Mouse (Mus musculus) limb, embryonic 11.5 days (tissue): ENCODE results near the gene Uox. TPM values are rescaled to one million over a fixed set of nuclear protein-coding genes. Genes with fewer than 3 reads are reported as not detected.

Experiments used
- ATAC-seq: fragments of 200-750 bp; cut with Nextera tagmentation; 2 replicates; pipeline ENCODE4 v1.8.0; 2017; ENCODE audit warnings: low read depth; ENCODE audit not compliant: insufficient number of reproducible peaks, low FRiP score, low TSS enrichment
- DNase-seq: peaks from one replicate; pipeline ENCODE4 v3.0.0-alpha.2; 2015; ENCODE audit warnings: low spot score
- H3K27ac ChIP-seq: fragments of 300-500 bp; sonication (generic); replicated peaks from 2 replicates; pipeline ENCODE4 v1.5.1; 2014; ENCODE audit warnings: low read depth, mild to moderate bottlenecking, low read length
- H3K27me3 ChIP-seq: fragments of 300-500 bp; sonication (generic); 2 replicates; pipeline ENCODE4 v1.6.1; 2014; ENCODE audit warnings: mild to moderate bottlenecking, low read length, mixed read lengths; ENCODE audit not compliant: control insufficient read depth, insufficient read depth
- H3K36me3 ChIP-seq: fragments of 300-500 bp; sonication (generic); 2 replicates; pipeline ENCODE4 v1.6.1; 2014; ENCODE audit warnings: mild to moderate bottlenecking, low read length, moderate library complexity, mixed read lengths; ENCODE audit not compliant: control insufficient read depth, insufficient read depth
- H3K4me1 ChIP-seq: fragments of 300-500 bp; sonication (generic); 2 replicates; pipeline ENCODE4 v1.6.1; 2014; ENCODE audit warnings: low read length, mixed read lengths; ENCODE audit not compliant: control insufficient read depth, insufficient read depth
- H3K4me2 ChIP-seq: fragments of 300-500 bp; sonication (generic); 2 replicates; pipeline ENCODE4 v1.6.1; 2014; ENCODE audit warnings: low read depth, mild to moderate bottlenecking, moderate library complexity; ENCODE audit not compliant: severe bottlenecking
- H3K4me3 ChIP-seq: fragments of 300-500 bp; sonication (generic); 2 replicates; pipeline ENCODE4 v1.5.1; 2014; ENCODE audit warnings: low read depth, low read length
- H3K9ac ChIP-seq: fragments of 300-500 bp; sonication (generic); 2 replicates; pipeline ENCODE4 v1.6.1; 2014; ENCODE audit warnings: mild to moderate bottlenecking, low read length
- H3K9me3 ChIP-seq: fragments of 300-500 bp; sonication (generic); 2 replicates; pipeline ENCODE4 v1.6.1; 2016; ENCODE audit warnings: low read length; ENCODE audit not compliant: control insufficient read depth
- WGBS: fragments of 180-500 bp; shearing (Covaris S2); extraction: QIAGEN DNeasy Blood & Tissue Kit; methylation state at CpG from one replicate; pipeline ENCODE4 v1.1.7; 2014; 5-methylcytosine and 5-hydroxymethylcytosine counted together
- polyA plus RNA-seq: library from polyadenylated mRNA; unstranded; fragments of >200 nt; fragmentation: Nextera tagmentation; extraction: Ambion mirVana; gene quantifications from 2 replicates; pipeline ENCODE4 v1.2.1, GENCODE M21; 2014

The Uox gene
- polyA plus RNA-seq, 1 experiment from 2014 or later, result not detected

DNA sequence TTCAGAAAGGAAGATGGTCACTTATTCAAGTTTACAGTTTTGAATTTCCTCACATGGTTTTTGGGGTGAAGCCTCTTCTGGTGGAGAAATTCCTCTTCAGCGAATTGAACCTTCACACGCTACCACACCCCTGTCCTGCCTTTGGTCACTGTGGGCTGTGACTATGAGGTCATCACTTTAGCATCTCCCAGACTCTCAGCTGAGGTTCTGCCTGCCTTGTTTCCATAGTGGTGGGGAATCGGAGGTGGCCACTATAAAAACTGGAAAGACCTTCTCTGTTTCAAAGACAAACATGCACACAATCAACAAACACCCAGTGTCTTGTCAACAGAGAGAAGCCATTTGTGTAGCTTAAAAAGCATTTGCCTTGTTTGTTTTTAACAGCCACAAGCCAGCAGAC is 81.0 kb downstream of the Uox start, which contains the start of gene 4930503B20Rik:
Gene 4930503B20Rik (minus strand): TSS at position 101 of the 400 bp plus-strand sequence.
- DNase-seq, result no peak
- H3K9me3 ChIP-seq, result no peaks in the 10 kb centered on the region
- no peaks in the 10 kb centered on the region for H3K4me1 ChIP-seq
- no peaks in the 10 kb centered on the region for H3K27me3 ChIP-seq
- WGBS, result 84% methylated on average over 3 of the region's 3 CpGs
- H3K27ac ChIP-seq, result no peak within 1 kb of the TSS
- ATAC-seq, result no peak
- no peak within 1 kb of the TSS for H3K9ac ChIP-seq
- H3K36me3 ChIP-seq, result no peaks in the 10 kb centered on the region
- H3K4me2 ChIP-seq, result no peak within 1 kb of the TSS
- no peak within 1 kb of the TSS for H3K4me3 ChIP-seq

DNA sequence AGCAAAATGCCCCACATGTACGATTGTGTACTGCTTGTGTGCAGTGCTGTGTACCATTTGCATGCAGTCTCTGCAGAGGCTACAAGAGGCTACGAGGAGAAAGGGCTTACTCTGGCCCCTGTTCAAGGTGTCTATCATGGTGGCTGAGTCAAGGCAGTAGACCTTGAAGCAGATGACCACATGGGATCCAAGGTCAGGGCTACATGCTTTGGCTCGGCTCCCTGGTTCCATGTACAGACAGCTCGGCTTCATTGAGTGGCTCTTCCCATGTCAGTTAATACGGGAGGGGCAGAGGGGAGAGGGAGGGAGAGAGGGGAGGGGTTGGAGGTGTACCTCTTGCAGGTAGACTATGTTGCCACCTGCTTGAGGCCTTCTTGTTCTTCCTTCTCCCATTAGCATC is 82.2 kb downstream of the Uox start:
- H3K27ac ChIP-seq, result no peak overlapping the region
- whole genome bisulfite sequencing, result 88% methylated on average over 5 of the region's 5 CpGs
- ATAC-seq, result no peak

DNA sequence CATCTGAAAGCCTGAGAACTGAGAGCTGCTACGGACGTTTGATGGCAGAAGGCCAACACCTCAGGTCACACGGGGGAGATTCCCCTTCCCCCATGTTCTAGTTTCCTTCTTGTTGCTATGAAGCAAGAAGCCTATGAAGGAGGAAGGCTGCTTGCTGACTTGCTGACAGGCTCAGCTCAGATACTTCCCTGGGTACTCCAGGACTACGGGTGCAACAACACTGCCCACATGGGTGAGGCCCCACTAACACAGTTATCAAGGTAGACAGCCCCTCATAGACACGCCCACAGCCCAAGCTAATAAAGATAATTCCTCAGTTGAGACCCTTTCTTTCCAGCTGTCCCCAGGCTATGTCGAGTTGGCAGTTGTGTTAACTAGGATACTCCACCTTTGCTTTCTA is 83.5 kb downstream of the Uox start:
- ATAC-seq (no peak), DNase-seq (no peak)
- H3K4me2 ChIP-seq, result no peak overlapping the region
- H3K4me1 ChIP-seq, result no peaks in the 10 kb centered on the region
- no peak overlapping the region for H3K9ac ChIP-seq
- no peaks in the 10 kb centered on the region for H3K36me3 ChIP-seq
- no peak overlapping the region for H3K27ac ChIP-seq
- H3K4me3 ChIP-seq, result no peak overlapping the region
- H3K9me3 ChIP-seq, result no peaks in the 10 kb centered on the region
- H3K27me3 ChIP-seq, result no peaks in the 10 kb centered on the region
- 74% methylated on average over 6 of the region's 6 CpGs for WGBS

More for the DNA sequence above, 82.2 kb downstream of the Uox start:
- H3K4me1 ChIP-seq, result no peaks in the 10 kb centered on the region
- H3K4me3 ChIP-seq, result no peak overlapping the region
- no peak overlapping the region for H3K9ac ChIP-seq
- H3K27me3 ChIP-seq, result no peaks in the 10 kb centered on the region
- H3K36me3 ChIP-seq, result no peaks in the 10 kb centered on the region
- no peaks in the 10 kb centered on the region for H3K9me3 ChIP-seq
- DNase-seq, result no peak
- no peak overlapping the region for H3K4me2 ChIP-seq

DNA sequence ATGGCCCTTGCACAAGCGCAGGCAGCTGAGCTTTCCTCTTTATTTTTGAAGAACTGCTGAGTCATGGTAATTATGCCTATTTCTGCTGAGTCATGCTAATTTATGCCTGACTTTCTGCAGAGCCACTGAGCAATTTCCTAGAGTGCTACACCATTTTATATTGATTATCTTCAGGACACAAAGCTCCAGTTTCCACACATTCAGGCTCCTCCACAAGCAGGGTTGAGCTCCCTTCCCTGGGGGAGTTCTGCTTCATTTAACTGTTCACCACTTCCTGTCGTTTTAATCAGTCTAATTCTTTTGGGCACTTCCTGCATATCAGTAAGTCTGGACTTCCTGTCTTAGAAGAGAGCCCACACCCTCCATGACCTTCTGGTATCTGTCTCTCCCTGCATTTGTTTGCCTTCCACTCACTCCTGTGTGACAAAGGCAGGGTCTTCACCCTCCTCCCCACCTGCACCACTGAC is 84.9 kb downstream of the Uox start:
- Histone ChIP-seq H3K4me3 (no peak overlapping the region), H3K36me3 (no peaks in the 10 kb centered on the region), H3K9ac (no peak overlapping the region), H3K9me3 (no peaks in the 10 kb centered on the region), H3K27ac (no peak overlapping the region), H3K27me3 (no peaks in the 10 kb centered on the region), H3K4me2 (no peak overlapping the region), H3K4me1 (no peaks in the 10 kb centered on the region)
- ATAC-seq (no peak), DNase-seq (no peak)
- 63% methylated on average over 2 of the region's 2 CpGs for WGBS

DNA sequence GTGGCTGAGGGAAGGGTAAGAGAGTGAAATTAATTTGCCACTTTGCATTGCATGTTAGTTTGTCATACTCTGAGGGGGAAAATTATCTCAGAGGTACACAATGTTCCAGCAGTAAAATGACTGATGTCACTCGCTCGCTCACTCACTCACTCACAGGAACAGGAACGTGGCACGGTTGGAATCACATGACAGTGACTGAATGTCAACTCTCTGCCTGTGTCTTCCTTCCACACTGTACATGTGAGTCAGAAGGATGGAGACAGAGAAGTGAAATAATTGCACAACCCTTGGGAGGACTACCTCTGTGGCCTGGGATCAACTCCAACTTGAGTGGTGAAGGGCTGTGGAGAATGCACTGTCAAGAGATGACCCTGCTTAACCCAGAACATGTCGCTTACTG is 87.2 kb downstream of the Uox start:
- Histone ChIP-seq H3K36me3 (no peaks in the 10 kb centered on the region), H3K4me3 (no peak overlapping the region), H3K4me1 (no peaks in the 10 kb centered on the region), H3K9ac (no peak overlapping the region), H3K4me2 (no peak overlapping the region), H3K27me3 (no peaks in the 10 kb centered on the region), H3K27ac (no peak overlapping the region), H3K9me3 (no peaks in the 10 kb centered on the region)
- no peak for DNase-seq
- no peak for ATAC-seq
- 94% methylated on average over 5 of the region's 5 CpGs for WGBS

DNA sequence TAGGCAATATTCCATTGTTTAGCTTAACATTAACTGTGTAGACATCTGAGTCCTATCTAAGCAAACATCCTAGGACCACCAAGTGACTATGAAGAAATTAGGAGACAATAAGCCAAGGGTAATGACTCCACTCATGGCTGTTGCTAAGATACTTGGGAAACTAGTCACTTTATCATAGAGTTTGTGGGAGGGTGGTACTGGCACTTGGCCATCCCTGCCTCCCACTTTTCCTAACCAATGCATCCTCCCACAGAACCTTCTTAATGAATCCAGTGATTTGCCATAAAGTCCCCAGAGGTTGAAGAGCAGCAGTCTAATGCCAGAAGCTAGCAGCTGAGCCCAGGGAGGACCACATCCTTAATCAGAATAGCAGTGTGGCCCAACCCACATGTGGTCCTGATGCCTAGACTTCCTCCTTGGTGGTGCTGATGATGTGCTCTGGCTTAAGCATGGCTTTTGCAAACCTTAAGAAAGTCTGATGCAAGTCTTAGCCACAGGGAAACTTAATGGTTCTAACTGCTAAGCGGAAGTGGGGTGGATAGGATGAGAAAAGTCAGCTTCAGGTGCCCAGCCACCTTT is 87.9 kb downstream of the Uox start:
- no peaks in the 10 kb centered on the region for H3K9me3 ChIP-seq
- H3K4me1 ChIP-seq, result no peaks in the 10 kb centered on the region
- no peak overlapping the region for H3K27ac ChIP-seq
- no peaks in the 10 kb centered on the region for H3K36me3 ChIP-seq
- H3K4me2 ChIP-seq, result no peak overlapping the region
- H3K4me3 ChIP-seq, result no peak overlapping the region
- H3K27me3 ChIP-seq, result no peaks in the 10 kb centered on the region
- no peak overlapping the region for H3K9ac ChIP-seq
- no peak for ATAC-seq
- no peak for DNase-seq
- 84% methylated on average over 1 of the region's 1 CpGs for WGBS

DNA sequence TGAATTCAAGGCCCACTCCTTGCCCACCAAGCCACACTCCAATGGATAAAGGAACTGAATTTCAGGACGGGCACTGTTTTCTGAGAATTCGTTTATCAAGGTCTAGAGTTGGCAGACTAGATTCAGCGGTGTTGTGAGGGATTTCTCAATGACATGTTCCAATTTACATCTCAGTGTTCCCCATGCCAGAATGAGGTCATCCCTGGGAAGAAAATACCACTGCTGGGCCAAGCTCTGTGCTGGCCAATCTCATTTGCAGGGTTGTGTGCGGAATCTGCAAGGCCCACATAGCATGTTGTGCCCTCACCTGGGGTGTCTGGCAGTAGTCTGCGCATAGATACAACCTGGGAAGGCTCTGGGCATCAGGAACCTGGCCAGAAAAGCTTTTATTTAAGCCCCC is 89.1 kb downstream of the Uox start:
- Histone ChIP-seq H3K27ac (no peak overlapping the region), H3K4me2 (no peak overlapping the region), H3K9ac (no peak overlapping the region), H3K27me3 (no peaks in the 10 kb centered on the region), H3K4me3 (no peak overlapping the region), H3K36me3 (no peaks in the 10 kb centered on the region), H3K9me3 (no peaks in the 10 kb centered on the region), H3K4me1 (no peaks in the 10 kb centered on the region)
- 91% methylated on average over 5 of the region's 5 CpGs for WGBS
- ATAC-seq, result no peak
- DNase-seq, result no peak

DNA sequence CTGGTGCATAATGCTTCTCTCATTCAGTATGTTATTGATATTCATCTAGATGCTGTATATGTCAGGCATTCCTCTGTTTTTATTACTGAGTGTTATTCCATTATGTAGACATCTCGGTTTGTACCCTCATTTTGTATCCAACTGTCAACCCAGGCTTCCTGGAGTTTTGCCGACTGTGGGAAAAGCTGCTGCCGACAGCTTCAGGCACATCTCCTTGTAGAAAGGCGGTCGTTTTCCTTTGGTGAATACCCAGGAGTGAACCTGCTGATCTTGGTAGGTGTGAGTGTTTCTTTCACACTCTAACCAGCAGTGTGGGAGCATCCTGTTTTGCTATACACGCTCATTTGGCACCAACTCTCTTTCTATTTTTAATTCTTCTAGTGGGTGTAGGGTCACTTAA is 90.8 kb downstream of the Uox start:
- no peaks in the 10 kb centered on the region for H3K4me1 ChIP-seq
- H3K4me2 ChIP-seq, result no peak overlapping the region
- no peaks in the 10 kb centered on the region for H3K27me3 ChIP-seq
- no peak for DNase-seq
- no peak for ATAC-seq
- H3K27ac ChIP-seq, result no peak overlapping the region
- no peaks in the 10 kb centered on the region for H3K9me3 ChIP-seq
- WGBS, result 73% methylated on average over 6 of the region's 6 CpGs
- H3K36me3 ChIP-seq, result no peaks in the 10 kb centered on the region
- no peak overlapping the region for H3K4me3 ChIP-seq
- H3K9ac ChIP-seq, result no peak overlapping the region

DNA sequence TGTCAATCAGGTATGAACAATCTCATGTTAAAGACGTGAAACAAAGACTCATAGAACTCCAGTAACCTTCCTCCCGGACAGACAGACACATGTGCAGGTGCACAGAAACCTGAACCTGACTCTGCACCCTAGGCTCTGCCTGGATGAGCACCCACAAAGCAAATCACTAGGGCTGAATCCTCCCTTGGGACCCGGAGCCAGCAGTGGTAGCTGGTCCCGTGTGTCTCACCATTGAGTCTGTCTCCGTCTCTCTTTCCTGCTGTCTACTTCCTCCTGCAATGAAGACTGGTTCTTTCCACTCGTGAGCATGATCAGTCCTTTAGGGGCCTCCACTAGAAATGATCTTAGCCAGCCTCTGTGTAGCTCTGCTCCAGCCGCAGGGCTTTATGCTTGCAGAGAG is 91.7 kb downstream of the Uox start:
- 85% methylated on average over 7 of the region's 7 CpGs for WGBS
- H3K4me2 ChIP-seq, result no peak overlapping the region
- ATAC-seq, result no peak

More for the DNA sequence above, 91.7 kb downstream of the Uox start:
- Histone ChIP-seq H3K27me3 (no peaks in the 10 kb centered on the region), H3K9ac (no peak overlapping the region), H3K4me1 (no peaks in the 10 kb centered on the region), H3K36me3 (no peaks in the 10 kb centered on the region), H3K9me3 (no peaks in the 10 kb centered on the region), H3K27ac (no peak overlapping the region), H3K4me3 (no peak overlapping the region)
- no peak for DNase-seq
